Mouse (Mus musculus): ENCODE measurements around the gene A630095N17Rik.
A peak's percentile ranks its signal among the peaks of the same experiment; 100 is the strongest.
"Not testable (repeated sequence)": the region's sequence is repeated elsewhere in the genome, so short reads cannot be mapped to it uniquely, and the experiment has no call there.

A630095N17Rik gene

GRCm38 (mm10) chr1:75243411-75243810, 11.5 kb upstream of the A630095N17Rik start:
- no peak for DNase-seq (ENCODE audit: low spot score)

GRCm38 (mm10) chr1:75239591-75239990, 7.7 kb upstream of the A630095N17Rik start:
- no peak for DNase-seq (ENCODE audit: low spot score)

GRCm38 (mm10) chr1:75236117-75237050, 4.5 kb upstream of the A630095N17Rik start, which contains the start of gene Dnajb2:
TSS of gene Dnajb2 (plus strand) at chr1:75236406.
- peak; percentile 94 for DNase-seq (ENCODE audit: low spot score)

- DNase-seq (ENCODE audit: low spot score), result peak; percentile 56
These were observed 2.7 kb upstream of the A630095N17Rik start for GRCm38 (mm10) chr1:75234606-75235005.

GRCm38 (mm10) chr1:75232489-75232888, 587 bp upstream of the A630095N17Rik start:
- DNase-seq (ENCODE audit: low spot score), result not testable (repeated sequence)

- DNase-seq (ENCODE audit: low spot score), result no peak
These were observed 678 bp downstream of the A630095N17Rik start for GRCm38 (mm10) chr1:75231224-75231623.

GRCm38 (mm10) chr1:75230335-75230994, 1.4 kb downstream of the A630095N17Rik start:
- no peak for DNase-seq (ENCODE audit: low spot score)

- no peak for DNase-seq (ENCODE audit: low spot score)
These were observed 2.7 kb downstream of the A630095N17Rik start for GRCm38 (mm10) chr1:75229158-75229557.

- no peak for DNase-seq (ENCODE audit: low spot score)
These were observed 4.2 kb downstream of the A630095N17Rik start for GRCm38 (mm10) chr1:75227653-75228052.

- no peak for DNase-seq (ENCODE audit: low spot score)
These were observed 5.8 kb downstream of the A630095N17Rik start for GRCm38 (mm10) chr1:75226138-75226537.

GRCm38 (mm10) chr1:75225473-75225872, 6.4 kb downstream of the A630095N17Rik start:
- DNase-seq (ENCODE audit: low spot score), result no peak

GRCm38 (mm10) chr1:75223532-75223931, 8.4 kb downstream of the A630095N17Rik start:
- no peak for DNase-seq (ENCODE audit: low spot score)

- no peak for DNase-seq (ENCODE audit: low spot score)
These were observed 9.0 kb downstream of the A630095N17Rik start for GRCm38 (mm10) chr1:75222926-75223325.

- no peak for DNase-seq (ENCODE audit: low spot score)
These were observed 10.4 kb downstream of the A630095N17Rik start for GRCm38 (mm10) chr1:75221538-75221937.

GRCm38 (mm10) chr1:75219531-75219930, 12.4 kb downstream of the A630095N17Rik start, which contains the start of gene Tuba4a:
TSS of gene Tuba4a (minus strand) at chr1:75219865.
- DNase-seq (ENCODE audit: low spot score), result no peak

- DNase-seq (ENCODE audit: low spot score), result peak; percentile 91
These were observed 12.8 kb downstream of the A630095N17Rik start for GRCm38 (mm10) chr1:75219078-75219477.

GRCm38 (mm10) chr1:75218227-75219001, 13.5 kb downstream of the A630095N17Rik start:
- no peak for DNase-seq (ENCODE audit: low spot score)

GRCm38 (mm10) chr1:75217893-75218226, 14.0 kb downstream of the A630095N17Rik start:
- DNase-seq (ENCODE audit: low spot score), result no peak

- no peak for DNase-seq (ENCODE audit: low spot score)
These were observed 14.9 kb downstream of the A630095N17Rik start for GRCm38 (mm10) chr1:75216797-75217585.

GRCm38 (mm10) chr1:75215785-75216184, 16.1 kb downstream of the A630095N17Rik start:
- DNase-seq (ENCODE audit: low spot score), result no peak

- DNase-seq (ENCODE audit: low spot score), result no peak
These were observed 17.0 kb downstream of the A630095N17Rik start for GRCm38 (mm10) chr1:75214886-75215285.

Data from yolk sac, embryonic 10.5 days (tissue).